ENCODE assay signal across 15 mouse cellular contexts in genomic region chr11:4210786-4211185, GRCm38 (mm10). TPM values are rescaled to one million over a fixed set of nuclear protein-coding genes. Genes with fewer than 3 reads are reported as not detected.
"Had no signal": no experiment of that assay in that cellular context is flagged by ENCODE, and none has a peak within 500 bp of the region (broad histone marks: within the 10 kb centered on the region; RNA-seq: fewer than 3 reads in every experiment).

No protein-coding gene starts in this region.

- H3K4me3 ChIP-seq: limb, embryonic 12.5 days; liver, embryonic 13.5 days; midbrain, embryonic 13.5 days; stomach, embryonic 15.5 days had no signal

- H3K4me1 ChIP-seq: limb, embryonic 12.5 days; midbrain, embryonic 13.5 days; stomach, embryonic 15.5 days had no signal

- DNase-seq: kidney, postnatal 14 days; liver; liver, embryonic 13.5 days; liver, postnatal 0 days; lung, postnatal 36 days; right cerebral cortex, postnatal 14 days had no signal

- H3K27me3 ChIP-seq: limb, embryonic 12.5 days; liver, embryonic 13.5 days; midbrain, embryonic 13.5 days; stomach, embryonic 15.5 days had no signal

- H3K27ac ChIP-seq: limb, embryonic 12.5 days; liver, embryonic 13.5 days; midbrain, embryonic 13.5 days; stomach, embryonic 15.5 days had no signal

RNA-seq across cellular contexts. Expression of gene Osm, which starts 25.4 kb away (rescaled TPM):
- total RNA-seq: layer of hippocampus, adult 18-20 months; layer of hippocampus, postnatal 10 days; left cerebral cortex, postnatal 36 days had no signal
- polyA plus RNA-seq: kidney, embryonic 14.5 days; limb, embryonic 12.5 days; midbrain, embryonic 13.5 days had no signal

RNA-seq across cellular contexts. Expression of gene Lif, which starts 46.6 kb away (rescaled TPM):
- polyA plus RNA-seq: kidney, embryonic 14.5 days; liver, embryonic 13.5 days; liver, postnatal 0 days; midbrain, postnatal 0 days; neural tube, embryonic 14.5 days had no signal
